Mouse (Mus musculus): Measurements from ENCODE around the gene Gm28374. TPM values are rescaled to one million over a fixed set of nuclear protein-coding genes. Genes with fewer than 3 reads are reported as not detected.

Gm28374 gene
- polyA plus RNA-seq, 1 experiment from 2014 or later = 2.5 TPM

- H3K9ac ChIP-seq (replicated peaks; ENCODE audit: low read length) = peak within 1 kb of the TSS; percentile 87
- no peaks in the 10 kb centered on the region for H3K27me3 ChIP-seq (ENCODE audit: insufficient read depth, low read length)
- ATAC-seq (ENCODE audit: low FRiP score, low TSS enrichment) = peak; percentile 84
- peak within 1 kb of the TSS; percentile 82 for H3K4me3 ChIP-seq (ENCODE audit: low read length)
- H3K9me3 ChIP-seq (ENCODE audit: low read length) = no peaks in the 10 kb centered on the region
- peaks cover 16% of the 10 kb centered on the region for H3K4me1 ChIP-seq (ENCODE audit: insufficient read depth, low read length)
- H3K36me3 ChIP-seq (ENCODE audit: insufficient read depth, low read length) = peaks cover 17% of the 10 kb centered on the region
- WGBS = under 1% methylated on average over 74 of the region's 77 CpGs
- H3K4me2 ChIP-seq (replicated peaks; ENCODE audit: low read depth, low read length) = peak within 1 kb of the TSS; percentile 79
- peak within 1 kb of the TSS; percentile 98 for H3K27ac ChIP-seq (ENCODE audit: low read length)
Observed at GRCm38 (mm10) chr19:6117986-6118676, 36.1 kb upstream of the Gm28374 start, which contains the start of gene Sac3d1. TSS of gene Sac3d1 (minus strand) at chr19:6118650.

GRCm38 (mm10) chr19:6117346-6117985, 35.4 kb upstream of the Gm28374 start:
- Histone ChIP-seq H3K4me1 (ENCODE audit: insufficient read depth, low read length) (peaks cover 16% of the 10 kb centered on the region), H3K9ac (replicated peaks; ENCODE audit: low read length) (peak overlapping the region; percentile 87), H3K4me3 (ENCODE audit: low read length) (peak overlapping the region; percentile 82), H3K27me3 (ENCODE audit: insufficient read depth, low read length) (no peaks in the 10 kb centered on the region), H3K27ac (ENCODE audit: low read length) (peak overlapping the region; percentile 98), H3K4me2 (replicated peaks; ENCODE audit: low read depth, low read length) (peak overlapping the region; percentile 79), H3K9me3 (ENCODE audit: low read length) (no peaks in the 10 kb centered on the region), H3K36me3 (ENCODE audit: insufficient read depth, low read length) (peaks cover 17% of the 10 kb centered on the region)
- ATAC-seq (ENCODE audit: low FRiP score, low TSS enrichment) = no peak; the same call in none of the 2 replicates
- WGBS = 5% methylated on average over 32 of the region's 32 CpGs

- H3K27me3 ChIP-seq (ENCODE audit: insufficient read depth, low read length) = no peaks in the 10 kb centered on the region
- peaks cover 17% of the 10 kb centered on the region for H3K36me3 ChIP-seq (ENCODE audit: insufficient read depth, low read length)
- H3K9ac ChIP-seq (replicated peaks; ENCODE audit: low read length) = no peak overlapping the region
- no peak overlapping the region for H3K4me3 ChIP-seq (ENCODE audit: low read length)
- 92% methylated on average over 15 of the region's 15 CpGs for WGBS
- peak overlapping the region; percentile 79; the same call in 1 of the 2 replicates for H3K4me2 ChIP-seq (replicated peaks; ENCODE audit: low read depth, low read length)
- no peak for ATAC-seq (ENCODE audit: low FRiP score, low TSS enrichment)
- H3K9me3 ChIP-seq (ENCODE audit: low read length) = no peaks in the 10 kb centered on the region
- peaks cover 12% of the 10 kb centered on the region for H3K4me1 ChIP-seq (ENCODE audit: insufficient read depth, low read length)
- H3K27ac ChIP-seq (ENCODE audit: low read length) = no peak overlapping the region
Observed at GRCm38 (mm10) chr19:6116113-6116850, 34.2 kb upstream of the Gm28374 start.

GRCm38 (mm10) chr19:6113116-6113515, 31.1 kb upstream of the Gm28374 start:
- H3K9ac ChIP-seq (replicated peaks; ENCODE audit: low read length) = no peak overlapping the region

GRCm38 (mm10) chr19:6105586-6105985, 23.5 kb upstream of the Gm28374 start, which contains the start of gene Naaladl1:
TSS of gene Naaladl1 (plus strand) at chr19:6105782.
- H3K27ac ChIP-seq (ENCODE audit: low read length) = no peak within 1 kb of the TSS
- H3K27me3 ChIP-seq (ENCODE audit: insufficient read depth, low read length) = no peaks in the 10 kb centered on the region
- H3K9me3 ChIP-seq (ENCODE audit: low read length) = no peaks in the 10 kb centered on the region
- no peak within 1 kb of the TSS for H3K9ac ChIP-seq (replicated peaks; ENCODE audit: low read length)
- H3K4me3 ChIP-seq (ENCODE audit: low read length) = no peak within 1 kb of the TSS
- H3K4me1 ChIP-seq (ENCODE audit: insufficient read depth, low read length) = no peaks in the 10 kb centered on the region
- no peaks in the 10 kb centered on the region for H3K36me3 ChIP-seq (ENCODE audit: insufficient read depth, low read length)
- ATAC-seq (ENCODE audit: low FRiP score, low TSS enrichment) = no peak
- no peak within 1 kb of the TSS for H3K4me2 ChIP-seq (replicated peaks; ENCODE audit: low read depth, low read length)
- 87% methylated on average over 7 of the region's 7 CpGs for WGBS

More at GRCm38 (mm10) chr19:6113116-6113515, 31.1 kb upstream of the Gm28374 start:
- H3K4me2 ChIP-seq (replicated peaks; ENCODE audit: low read depth, low read length) = no peak overlapping the region
- no peak overlapping the region for H3K27ac ChIP-seq (ENCODE audit: low read length)
- ATAC-seq (ENCODE audit: low FRiP score, low TSS enrichment) = no peak
- H3K36me3 ChIP-seq (ENCODE audit: insufficient read depth, low read length) = peaks cover 17% of the 10 kb centered on the region
- no peaks in the 10 kb centered on the region for H3K27me3 ChIP-seq (ENCODE audit: insufficient read depth, low read length)
- H3K9me3 ChIP-seq (ENCODE audit: low read length) = no peaks in the 10 kb centered on the region
- 31% methylated on average over 6 of the region's 6 CpGs for WGBS
- H3K4me3 ChIP-seq (ENCODE audit: low read length) = no peak overlapping the region
- H3K4me1 ChIP-seq (ENCODE audit: insufficient read depth, low read length) = peaks cover 9% of the 10 kb centered on the region

GRCm38 (mm10) chr19:6104476-6104875, 22.4 kb upstream of the Gm28374 start:
- H3K27me3 ChIP-seq (ENCODE audit: insufficient read depth, low read length) = no peaks in the 10 kb centered on the region
- H3K4me2 ChIP-seq (replicated peaks; ENCODE audit: low read depth, low read length) = no peak overlapping the region
- no peaks in the 10 kb centered on the region for H3K36me3 ChIP-seq (ENCODE audit: insufficient read depth, low read length)
- ATAC-seq (ENCODE audit: low FRiP score, low TSS enrichment) = no peak
- 75% methylated on average over 4 of the region's 4 CpGs for WGBS
- no peak overlapping the region for H3K4me3 ChIP-seq (ENCODE audit: low read length)
- no peak overlapping the region for H3K9ac ChIP-seq (replicated peaks; ENCODE audit: low read length)
- H3K27ac ChIP-seq (ENCODE audit: low read length) = no peak overlapping the region
- H3K9me3 ChIP-seq (ENCODE audit: low read length) = no peaks in the 10 kb centered on the region
- no peaks in the 10 kb centered on the region for H3K4me1 ChIP-seq (ENCODE audit: insufficient read depth, low read length)

GRCm38 (mm10) chr19:6102169-6102853, 20.3 kb upstream of the Gm28374 start:
- WGBS = 82% methylated on average over 6 of the region's 6 CpGs
- no peak for ATAC-seq (ENCODE audit: low FRiP score, low TSS enrichment)

GRCm38 (mm10) chr19:6101186-6101585, 19.1 kb upstream of the Gm28374 start:
- H3K27ac ChIP-seq (ENCODE audit: low read length) = no peak overlapping the region
- no peak for ATAC-seq (ENCODE audit: low FRiP score, low TSS enrichment)
- WGBS = 57% methylated on average over 6 of the region's 6 CpGs

More at GRCm38 (mm10) chr19:6102169-6102853, 20.3 kb upstream of the Gm28374 start:
- H3K4me3 ChIP-seq (ENCODE audit: low read length) = no peak overlapping the region
- no peaks in the 10 kb centered on the region for H3K27me3 ChIP-seq (ENCODE audit: insufficient read depth, low read length)
- no peak overlapping the region for H3K4me2 ChIP-seq (replicated peaks; ENCODE audit: low read depth, low read length)
- H3K36me3 ChIP-seq (ENCODE audit: insufficient read depth, low read length) = no peaks in the 10 kb centered on the region
- no peak overlapping the region for H3K27ac ChIP-seq (ENCODE audit: low read length)
- no peaks in the 10 kb centered on the region for H3K9me3 ChIP-seq (ENCODE audit: low read length)
- H3K9ac ChIP-seq (replicated peaks; ENCODE audit: low read length) = no peak overlapping the region
- H3K4me1 ChIP-seq (ENCODE audit: insufficient read depth, low read length) = no peaks in the 10 kb centered on the region

GRCm38 (mm10) chr19:6097847-6098246, 15.8 kb upstream of the Gm28374 start:
- 86% methylated on average over 3 of the region's 3 CpGs for WGBS
- H3K4me1 ChIP-seq (ENCODE audit: insufficient read depth, low read length) = no peaks in the 10 kb centered on the region
- no peak for ATAC-seq (ENCODE audit: low FRiP score, low TSS enrichment)
- no peak overlapping the region for H3K27ac ChIP-seq (ENCODE audit: low read length)
- peaks cover 8% of the 10 kb centered on the region for H3K36me3 ChIP-seq (ENCODE audit: insufficient read depth, low read length)
- no peak overlapping the region for H3K9ac ChIP-seq (replicated peaks; ENCODE audit: low read length)
- H3K9me3 ChIP-seq (ENCODE audit: low read length) = no peaks in the 10 kb centered on the region
- no peak overlapping the region for H3K4me3 ChIP-seq (ENCODE audit: low read length)
- H3K27me3 ChIP-seq (ENCODE audit: insufficient read depth, low read length) = no peaks in the 10 kb centered on the region
- no peak overlapping the region for H3K4me2 ChIP-seq (replicated peaks; ENCODE audit: low read depth, low read length)

More at GRCm38 (mm10) chr19:6101186-6101585, 19.1 kb upstream of the Gm28374 start:
- Histone ChIP-seq H3K27me3 (ENCODE audit: insufficient read depth, low read length) (no peaks in the 10 kb centered on the region), H3K9ac (replicated peaks; ENCODE audit: low read length) (no peak overlapping the region), H3K4me2 (replicated peaks; ENCODE audit: low read depth, low read length) (no peak overlapping the region), H3K4me3 (ENCODE audit: low read length) (no peak overlapping the region), H3K9me3 (ENCODE audit: low read length) (no peaks in the 10 kb centered on the region), H3K4me1 (ENCODE audit: insufficient read depth, low read length) (no peaks in the 10 kb centered on the region), H3K36me3 (ENCODE audit: insufficient read depth, low read length) (no peaks in the 10 kb centered on the region)

Data from kidney, embryonic 16.5 days (tissue).